Mouse (Mus musculus) intestine, postnatal 0 days (tissue): ENCODE results near the gene Slc35c1. TPM values are rescaled to one million over a fixed set of nuclear protein-coding genes. Genes with fewer than 3 reads are reported as not detected.
"Not testable (repeated sequence)": the region's sequence is repeated elsewhere in the genome, so short reads cannot be mapped to it uniquely, and the experiment has no call there.

Experiments used
- ATAC-seq: fragments of 200-750 bp; cut with Nextera tagmentation; 2 replicates; pipeline ENCODE4 v1.8.0; 2017; ENCODE audit warnings: mild to moderate bottlenecking, moderate TSS enrichment, moderate library complexity
- H3K27ac ChIP-seq: fragments of 300-500 bp; sonication (generic); 2 replicates; pipeline ENCODE4 v1.5.1; 2014; ENCODE audit warnings: mild to moderate bottlenecking, low read depth, low read length, moderate library complexity
- H3K27me3 ChIP-seq: fragments of 300-500 bp; sonication (generic); replicated peaks from 2 replicates; pipeline ENCODE4 v1.6.1; 2014; ENCODE audit warnings: low read length, mixed read lengths; ENCODE audit not compliant: control insufficient read depth, insufficient read depth
- H3K36me3 ChIP-seq: fragments of 300-500 bp; sonication (generic); 2 replicates; pipeline ENCODE4 v1.6.1; 2014; ENCODE audit warnings: mild to moderate bottlenecking, moderate library complexity; ENCODE audit not compliant: control insufficient read depth, insufficient read depth
- H3K4me1 ChIP-seq: fragments of 300-500 bp; sonication (generic); replicated peaks from 2 replicates; pipeline ENCODE4 v1.6.1; 2014; ENCODE audit warnings: antibody characterized with exemption, low read length, mixed read lengths; ENCODE audit not compliant: control insufficient read depth, insufficient read depth
- H3K4me2 ChIP-seq: fragments of 300-500 bp; sonication (generic); replicated peaks from 2 replicates; pipeline ENCODE4 v1.6.1; 2014; ENCODE audit warnings: low read depth, mild to moderate bottlenecking, moderate library complexity
- H3K4me3 ChIP-seq: fragments of 300-500 bp; sonication (generic); 2 replicates; pipeline ENCODE4 v1.5.1; 2014; ENCODE audit warnings: low read depth, low read length
- H3K9ac ChIP-seq: fragments of 300-500 bp; sonication (generic); 2 replicates; pipeline ENCODE4 v1.6.1; 2014; ENCODE audit warnings: mild to moderate bottlenecking, low read depth, low read length
- H3K9me3 ChIP-seq: fragments of 300-500 bp; sonication (generic); 2 replicates; pipeline ENCODE4 v1.6.1; 2016; ENCODE audit warnings: mixed run types; ENCODE audit not compliant: control insufficient read depth
- CTCF ChIP-seq: sonication (generic); IDR thresholded peaks from 2 replicates; pipeline ENCODE4 v1.5.1; 2016; ENCODE audit warnings: low read depth, mild to moderate bottlenecking, control low read depth, antibody characterized with exemption, moderate library complexity
- WGBS: fragments of 180-500 bp; shearing (Covaris S2); extraction: QIAGEN DNeasy Blood & Tissue Kit; methylation state at CpG from one replicate; pipeline ENCODE4 v1.1.7; 2014; 5-methylcytosine and 5-hydroxymethylcytosine counted together
- polyA plus RNA-seq: library from polyadenylated mRNA; unstranded; fragments of >200 nt; fragmentation: Nextera tagmentation; extraction: Ambion mirVana; gene quantifications from 2 replicates; pipeline ENCODE4 v1.2.1, GENCODE M21; 2015

Gene Slc35c1
- polyA plus RNA-seq, 1 experiment from 2014 or later = 59.2 TPM

GRCm38 (mm10) chr2:92478313-92478688 is 18.0 kb upstream of the Slc35c1 start:
- Histone ChIP-seq H3K36me3 (no peaks in the 10 kb centered on the region), H3K27ac (no peak overlapping the region), H3K4me1 (0 out of 2 replicates have a peak, but pooled peaks cover 4% of the 10 kb centered on the region), H3K27me3 (no peaks in the 10 kb centered on the region), H3K4me3 (no peak overlapping the region), H3K9me3 (no peaks in the 10 kb centered on the region), H3K9ac (no peak overlapping the region), H3K4me2 (no peak overlapping the region)
- no peak for TF ChIP-seq CTCF
- 77% methylated on average over 4 of the region's 4 CpGs for WGBS
- no peak for ATAC-seq

GRCm38 (mm10) chr2:92477672-92478312 is 17.5 kb upstream of the Slc35c1 start:
- TF ChIP-seq CTCF = 0 out of 2 replicates have a peak, but pooled peaks have one; percentile 9
- Histone ChIP-seq H3K4me1 (0 out of 2 replicates have a peak, but pooled peaks cover 3% of the 10 kb centered on the region), H3K27ac (no peak overlapping the region), H3K36me3 (no peaks in the 10 kb centered on the region), H3K9ac (no peak overlapping the region), H3K4me3 (no peak overlapping the region), H3K27me3 (no peaks in the 10 kb centered on the region; the same call in 1 of the 2 replicates), H3K4me2 (no peak overlapping the region), H3K9me3 (no peaks in the 10 kb centered on the region)
- 63% methylated on average over 12 of the region's 12 CpGs for WGBS
- ATAC-seq = no peak; the same call in 1 of the 2 replicates

GRCm38 (mm10) chr2:92476580-92476979 is 16.2 kb upstream of the Slc35c1 start:
- H3K9me3 ChIP-seq, H3K4me1 ChIP-seq, H3K27me3 ChIP-seq, H3K4me3 ChIP-seq, H3K4me2 ChIP-seq, H3K27ac ChIP-seq, H3K9ac ChIP-seq, ATAC-seq, H3K36me3 ChIP-seq: not testable (repeated sequence)
- WGBS = 54% methylated on average over 7 of the region's 7 CpGs

- no peak for ATAC-seq
- Histone ChIP-seq H3K4me3 (no peak overlapping the region), H3K36me3 (no peaks in the 10 kb centered on the region), H3K27ac (no peak overlapping the region), H3K9me3 (no peaks in the 10 kb centered on the region), H3K9ac (no peak overlapping the region), H3K4me2 (no peak overlapping the region), H3K27me3 (no peaks in the 10 kb centered on the region; the same call in 1 of the 2 replicates), H3K4me1 (no peaks in the 10 kb centered on the region)
- no peak for TF ChIP-seq CTCF
- 68% methylated on average over 2 of the region's 2 CpGs for WGBS
Observed at GRCm38 (mm10) chr2:92475711-92476110, 15.4 kb upstream of the Slc35c1 start.

GRCm38 (mm10) chr2:92474920-92475319 is 14.6 kb upstream of the Slc35c1 start:
- Histone ChIP-seq H3K4me3 (no peak overlapping the region), H3K9ac (no peak overlapping the region), H3K9me3 (no peaks in the 10 kb centered on the region), H3K4me1 (no peaks in the 10 kb centered on the region), H3K27me3 (no peaks in the 10 kb centered on the region; the same call in 1 of the 2 replicates), H3K36me3 (no peaks in the 10 kb centered on the region), H3K4me2 (no peak overlapping the region), H3K27ac (no peak overlapping the region)
- peak; percentile 33; the same call in 1 of the 2 replicates for TF ChIP-seq CTCF
- WGBS = 75% methylated on average over 3 of the region's 3 CpGs
- peak; percentile 66 for ATAC-seq

GRCm38 (mm10) chr2:92471886-92472670 is 11.7 kb upstream of the Slc35c1 start:
- WGBS = 83% methylated on average over 12 of the region's 12 CpGs
- Histone ChIP-seq H3K27me3 (no peaks in the 10 kb centered on the region; the same call in 1 of the 2 replicates), H3K36me3 (no peaks in the 10 kb centered on the region), H3K4me2 (no peak overlapping the region), H3K9ac (no peak overlapping the region), H3K9me3 (no peaks in the 10 kb centered on the region), H3K27ac (no peak overlapping the region), H3K4me3 (no peak overlapping the region), H3K4me1 (0 out of 2 replicates have a peak, but pooled peaks cover 3% of the 10 kb centered on the region)
- TF ChIP-seq CTCF = no peak
- no peak for ATAC-seq
